Mouse (Mus musculus) adrenal gland, adult 18-20 months (tissue): ENCODE measurements around the gene Atg4b. TPM values are rescaled to one million over a fixed set of nuclear protein-coding genes. Genes with fewer than 3 reads are reported as not detected.

ENCODE experiments used
- DNase-seq, 2 experiments: peaks; one replicate each; pipeline ENCODE4 v3.0.0; 2021 to 2022; ENCODE audit warnings: low spot score in 2 of 2
- long read RNA-seq, 2 experiments: library from polyadenylated mRNA; stranded (forward); transcript quantifications; one replicate each; pipeline ENCODE4 v2.0.0; 2021
- total RNA-seq, 2 experiments: library from RNA; stranded (reverse); gene quantifications; 1 replicate in 1 of 2; 2 replicates in 1 of 2; pipeline ENCODE4 v1.2.3; 2021

Atg4b gene
- total RNA-seq = 10 to 100 TPM; 82.7 to 85.3 TPM
- long read RNA-seq, experiment 1, full-length matches to known transcripts = 50 of 70 reads
- long read RNA-seq, experiment 1, partial matches to known transcripts = 11 of 70 reads
- long read RNA-seq, experiment 1, other reads (novel, unspliced or antisense) = 9 of 70 reads
- long read RNA-seq, experiment 2, full-length matches to known transcripts = 83 of 127 reads
- long read RNA-seq, experiment 2, partial matches to known transcripts = 36 of 127 reads
- long read RNA-seq, experiment 2, other reads (novel, unspliced or antisense) = 8 of 127 reads

DNA sequence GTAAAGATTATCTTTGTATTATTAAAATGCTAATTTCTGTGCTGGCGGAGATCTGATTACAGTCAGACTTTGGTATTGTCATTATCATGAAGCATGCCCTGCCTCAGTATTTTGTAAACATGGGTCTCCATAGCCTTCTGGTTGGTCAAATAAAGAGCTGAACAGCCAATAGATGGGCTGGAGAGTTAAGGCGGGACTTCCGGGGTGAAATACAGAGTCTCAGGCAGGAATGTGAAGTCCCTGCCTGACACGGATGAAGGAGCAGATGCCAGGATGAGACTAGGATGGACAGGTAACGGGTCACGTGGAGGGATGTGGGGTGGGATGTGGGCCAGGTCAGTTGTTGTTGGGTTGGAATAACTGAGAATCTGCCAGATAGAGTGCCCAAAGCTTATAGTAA lies at the start of gene Atg4b:
Gene Atg4b (plus strand): TSS at position 211 of the 400 bp plus-strand sequence.
- no peak for DNase-seq

DNA sequence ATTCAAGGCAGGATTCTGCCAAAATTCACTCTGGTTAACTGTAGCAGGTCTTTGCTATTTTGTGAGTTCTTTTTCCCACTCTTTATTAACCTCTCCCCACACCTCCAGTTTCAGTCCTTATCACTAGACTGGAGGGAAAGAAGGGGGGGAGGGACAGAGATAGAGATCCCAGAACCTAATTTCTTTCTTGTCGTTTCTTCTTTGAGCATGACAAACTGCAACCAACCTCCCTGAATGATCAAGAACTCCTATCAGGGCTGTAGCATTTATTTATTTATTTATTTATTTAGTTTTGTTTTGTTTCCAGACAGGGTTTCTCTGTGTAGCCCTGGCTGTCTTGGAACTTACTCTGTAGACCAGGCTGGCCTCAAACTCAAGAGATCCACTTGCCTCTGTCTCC lies 49.2 kb upstream of the Atg4b start:
- DNase-seq = no peak

DNA sequence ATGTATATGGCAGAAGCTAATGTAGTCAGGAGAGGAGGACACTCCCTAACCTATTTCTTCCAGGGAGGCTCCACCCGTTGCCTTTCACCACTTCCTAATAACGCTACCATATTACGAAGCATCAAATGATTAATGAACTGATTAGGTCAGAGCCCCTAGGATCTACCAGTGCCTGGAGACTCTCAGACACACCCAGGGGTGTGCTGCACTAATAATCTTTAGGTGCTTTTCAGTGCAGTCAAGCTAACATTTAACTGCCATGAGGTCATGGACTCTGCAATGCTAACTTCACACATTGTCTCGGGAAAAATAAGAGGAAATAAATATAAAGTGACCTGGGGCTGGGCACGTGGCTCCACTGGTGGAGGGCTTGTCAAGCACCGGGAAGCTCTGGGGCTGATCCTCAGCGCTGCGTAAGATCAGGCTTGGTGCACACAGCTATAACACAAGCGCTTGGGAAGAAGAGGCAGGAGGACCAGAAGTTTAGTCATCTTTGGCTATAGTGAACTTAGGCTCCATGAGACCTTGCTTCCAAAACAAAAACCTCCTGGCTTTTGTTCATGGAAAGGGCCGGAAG lies 47.7 kb upstream of the Atg4b start:
- no peak for DNase-seq

DNA sequence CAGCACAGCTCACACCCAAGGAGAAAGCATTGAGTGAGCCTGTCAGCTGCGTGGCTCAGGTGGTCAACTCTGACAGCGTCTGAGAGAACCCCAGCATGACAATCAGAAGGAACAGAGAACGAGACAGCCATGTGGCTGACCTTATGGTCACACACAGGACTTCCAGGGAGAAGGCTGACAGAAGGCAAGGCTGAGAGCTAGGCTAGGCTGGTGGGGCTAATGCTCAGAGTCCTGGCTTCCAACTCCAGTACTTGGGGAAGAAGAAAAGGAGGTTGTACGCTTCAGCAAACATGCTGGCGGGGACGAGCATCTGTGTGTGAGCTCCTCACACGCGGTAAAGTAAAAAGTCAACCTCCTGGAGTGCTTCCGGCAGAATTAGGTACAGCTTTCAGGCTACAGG lies 47.0 kb upstream of the Atg4b start:
- DNase-seq = no peak

DNA sequence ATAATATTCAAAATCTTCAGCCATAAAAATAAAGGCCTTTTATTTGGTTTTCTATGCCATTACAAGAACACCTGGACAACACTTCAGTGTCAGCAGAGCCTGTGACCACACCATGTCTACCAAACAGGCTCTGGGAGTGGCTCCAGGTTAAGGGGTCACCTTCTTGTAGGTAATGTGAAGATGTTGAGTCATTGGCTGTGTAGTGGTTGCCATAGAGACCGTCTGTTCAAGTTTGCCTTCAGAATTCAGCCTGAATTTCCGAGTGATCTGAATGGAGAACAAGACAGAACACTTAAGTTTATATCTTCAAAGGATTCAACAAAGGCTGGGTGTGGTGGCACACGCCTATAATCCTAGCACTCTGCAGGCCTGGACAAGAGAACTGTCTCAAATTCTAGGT lies 45.9 kb upstream of the Atg4b start:
- no peak for DNase-seq

DNA sequence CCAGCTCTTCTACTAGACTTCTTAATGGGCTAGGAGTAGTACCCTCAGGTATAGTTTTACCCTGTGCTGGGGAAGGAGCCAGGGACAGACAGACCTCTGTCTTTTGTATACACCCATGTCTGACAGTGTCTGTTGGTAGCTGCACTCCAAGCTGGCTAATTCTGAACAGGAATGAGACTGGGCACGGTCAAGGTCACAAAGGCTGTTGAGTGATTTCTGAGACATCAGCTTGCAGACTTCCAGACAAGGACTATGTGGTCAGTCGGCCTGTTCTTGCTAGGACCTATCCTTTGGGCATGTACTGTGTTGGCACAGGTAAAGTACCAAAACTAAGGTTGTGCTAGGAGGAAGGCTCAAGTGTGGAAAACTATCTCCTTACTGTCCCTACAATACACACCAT lies 35.1 kb upstream of the Atg4b start:
- DNase-seq = no peak

DNA sequence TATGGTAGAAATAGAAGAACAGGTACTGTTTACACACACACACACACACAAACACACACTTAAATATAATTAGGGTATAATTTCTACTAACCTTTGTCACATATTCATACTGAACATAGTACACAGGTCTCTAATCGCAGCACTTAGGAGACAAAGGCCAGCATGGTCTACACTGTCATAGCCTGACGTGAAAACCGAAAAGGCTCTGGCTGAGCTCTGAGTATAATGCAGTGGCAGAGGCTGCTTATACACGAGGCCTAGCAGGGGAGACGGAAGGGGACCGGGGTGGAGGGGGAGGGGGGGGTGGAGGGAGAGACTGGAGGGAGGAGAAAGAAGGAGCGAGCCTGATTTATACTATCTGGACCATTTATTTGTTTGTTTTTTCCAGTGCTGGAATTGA lies 29.7 kb upstream of the Atg4b start:
- DNase-seq = no peak

DNA sequence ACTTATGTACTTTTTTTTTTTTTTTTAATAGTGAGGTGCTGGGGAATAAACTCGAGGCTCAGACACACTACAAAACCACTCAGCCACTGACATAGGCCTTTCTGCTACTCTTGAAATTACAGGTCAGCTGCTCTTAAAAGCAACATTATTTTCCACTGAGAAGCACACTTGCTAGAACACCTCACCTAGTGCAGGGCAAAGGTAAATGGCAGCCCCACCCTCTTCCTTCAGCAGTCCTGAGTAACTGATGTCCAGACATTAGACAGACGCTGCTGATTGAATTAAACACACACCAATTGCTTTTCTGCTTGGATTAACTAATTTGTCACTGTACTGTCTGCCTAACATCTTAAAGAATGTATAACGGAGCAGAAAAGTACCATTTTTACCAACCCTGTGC lies 26.7 kb upstream of the Atg4b start:
- no peak for DNase-seq

DNA sequence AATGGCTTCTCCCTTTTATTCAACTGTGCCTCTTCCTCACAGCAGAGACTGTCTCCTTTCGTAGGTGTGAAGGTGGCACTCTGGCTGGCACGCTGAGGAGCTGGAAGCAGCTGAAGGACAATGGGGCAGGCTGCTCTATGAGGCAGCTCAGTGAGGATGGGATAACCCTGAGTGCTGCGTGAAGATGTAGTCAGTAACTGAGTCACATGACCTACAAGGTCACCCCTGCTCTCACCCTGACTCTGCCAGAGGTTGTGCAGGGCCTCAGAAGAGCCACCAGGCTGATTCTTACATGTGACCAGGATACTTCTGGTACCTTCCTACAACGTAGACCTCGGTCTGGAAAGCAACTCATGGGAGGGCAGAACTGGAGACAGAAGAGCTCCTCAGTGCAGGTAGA lies 25.6 kb upstream of the Atg4b start:
- DNase-seq = peak; percentile 23 to 26

DNA sequence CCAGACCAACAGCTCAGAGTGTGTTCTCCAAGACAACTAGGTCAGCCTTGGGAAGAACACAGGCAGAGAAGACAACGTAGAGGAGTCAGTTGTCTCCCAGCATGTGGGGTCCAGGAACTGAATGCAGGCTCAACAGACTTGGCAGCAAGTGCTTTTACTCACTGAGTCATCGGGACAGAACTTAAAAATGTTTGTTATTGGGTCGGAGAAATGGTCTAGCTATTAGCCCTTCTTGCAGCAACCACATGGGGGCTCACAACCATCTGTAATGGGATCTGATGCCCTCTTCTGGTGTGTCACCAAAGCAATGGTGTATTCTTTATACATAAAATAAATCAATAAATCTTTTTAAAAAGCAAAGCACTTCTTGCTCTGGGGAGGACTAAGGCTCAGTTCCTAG lies 25.2 kb upstream of the Atg4b start:
- no peak for DNase-seq

DNA sequence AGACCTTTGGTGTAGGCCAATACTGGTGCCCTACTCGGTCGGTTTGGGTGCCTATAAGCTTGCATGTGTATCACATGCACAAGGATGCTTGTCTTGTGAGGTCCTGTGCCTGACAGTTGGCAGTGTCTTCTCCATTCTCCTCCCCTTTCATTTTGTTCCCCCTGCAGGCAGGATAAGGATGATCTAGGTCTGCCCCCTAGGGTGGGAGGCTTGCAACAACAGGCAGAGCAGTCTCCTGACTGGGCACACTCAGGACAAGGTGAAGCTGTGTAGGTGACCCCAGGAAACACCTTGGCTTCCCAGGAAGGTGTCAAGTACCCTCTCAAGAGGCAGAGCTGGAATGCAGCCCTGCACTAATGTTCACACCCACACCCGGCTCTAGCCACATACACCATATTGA lies 24.3 kb upstream of the Atg4b start:
- DNase-seq = peak; percentile 67 to 68

DNA sequence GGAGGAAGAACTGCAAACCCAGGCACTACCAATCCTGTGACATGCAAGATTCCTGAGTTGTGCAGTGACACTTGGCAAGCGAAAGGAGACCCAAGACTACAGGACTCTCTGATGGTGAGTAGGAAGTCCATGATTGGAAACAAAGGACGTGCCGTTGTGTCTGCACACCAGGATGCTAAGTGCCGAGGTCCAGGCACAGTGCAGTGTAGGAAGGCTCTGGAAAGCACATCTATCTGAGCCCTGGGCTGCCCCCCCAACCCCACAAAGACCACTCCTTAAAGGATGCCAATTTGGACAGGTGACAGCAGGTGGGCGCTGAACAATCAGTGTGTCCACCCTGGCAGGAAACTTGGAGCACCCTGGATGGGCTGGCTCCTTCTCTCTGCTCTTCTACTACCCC lies 20.2 kb upstream of the Atg4b start:
- DNase-seq = no peak

DNA sequence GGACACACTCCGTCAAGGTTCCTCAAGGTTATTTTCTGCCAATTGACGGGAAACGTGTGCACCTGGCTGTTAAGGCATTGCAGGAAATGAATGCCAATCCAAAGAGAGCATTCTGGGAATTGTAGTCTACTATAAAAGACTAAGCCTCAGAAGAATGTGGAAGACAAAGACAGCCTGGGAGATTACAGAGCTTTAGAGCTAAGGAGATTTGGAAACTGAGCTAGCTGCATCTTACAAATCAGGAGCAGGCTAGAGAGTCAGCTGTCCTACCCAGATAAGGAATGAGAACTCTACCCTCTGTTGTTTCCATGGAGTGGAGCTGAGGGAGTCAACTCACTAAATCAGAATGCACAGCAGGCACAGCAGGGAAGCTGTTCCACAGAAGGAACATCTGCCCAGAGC lies 19.4 kb upstream of the Atg4b start:
- no peak for DNase-seq

DNA sequence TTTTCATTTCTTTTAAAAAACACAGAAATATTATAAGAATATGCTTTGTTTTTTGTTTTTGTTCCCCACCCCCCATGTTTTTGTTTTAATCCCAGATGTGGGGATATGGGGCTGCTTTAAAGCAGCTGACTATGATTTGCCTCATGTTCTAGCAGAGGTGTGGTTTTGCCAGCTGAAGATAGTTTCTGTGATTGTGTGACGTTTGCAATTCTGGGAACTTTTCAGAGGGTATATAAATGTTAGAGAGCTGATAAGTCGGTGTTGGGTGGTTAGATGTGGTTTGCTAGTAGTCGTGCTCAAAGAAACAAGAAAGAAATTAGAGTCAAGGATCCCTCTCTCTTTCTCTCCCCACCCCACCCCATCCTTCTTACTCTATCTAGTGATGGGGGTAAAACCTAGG lies 15.4 kb upstream of the Atg4b start:
- DNase-seq = no peak

DNA sequence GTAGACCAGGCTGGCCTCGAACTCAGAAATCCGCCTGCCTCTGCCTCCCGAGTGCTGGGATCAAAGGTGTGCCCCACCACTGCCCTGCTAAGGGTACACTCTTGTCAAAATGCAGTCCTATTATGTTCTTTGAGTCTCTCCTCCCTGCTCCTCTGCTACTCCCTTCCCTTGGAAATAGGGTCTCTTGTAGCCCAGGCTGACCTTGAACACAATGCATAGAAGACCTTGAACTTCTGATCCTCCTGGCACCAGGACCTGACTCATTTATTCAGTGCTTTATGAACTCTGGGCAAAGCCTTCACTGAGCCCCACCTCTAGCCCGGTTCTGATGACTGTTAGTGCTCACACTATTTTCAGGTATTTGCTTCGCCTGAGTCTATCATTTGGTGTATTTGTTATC lies 13.6 kb upstream of the Atg4b start:
- no peak for DNase-seq

DNA sequence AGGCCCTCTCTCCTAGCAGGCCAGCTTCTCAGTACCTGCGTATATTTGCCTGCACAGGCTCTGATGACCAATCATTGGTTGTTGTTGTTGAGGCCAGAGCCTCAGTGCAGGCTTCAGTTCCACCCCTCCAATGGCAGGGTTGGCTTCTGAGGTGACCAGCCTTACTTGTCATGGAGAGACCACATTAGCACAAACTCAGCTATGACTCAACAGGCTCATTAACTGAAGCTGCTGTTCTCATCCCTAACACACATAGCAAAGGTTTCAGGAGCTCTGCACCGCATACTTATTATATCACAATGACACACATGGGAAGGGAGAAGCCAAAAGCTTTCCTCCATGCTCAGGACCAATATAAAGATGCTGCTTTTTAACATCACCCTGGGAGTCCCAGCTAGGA lies 10.6 kb upstream of the Atg4b start:
- DNase-seq = no peak

DNA sequence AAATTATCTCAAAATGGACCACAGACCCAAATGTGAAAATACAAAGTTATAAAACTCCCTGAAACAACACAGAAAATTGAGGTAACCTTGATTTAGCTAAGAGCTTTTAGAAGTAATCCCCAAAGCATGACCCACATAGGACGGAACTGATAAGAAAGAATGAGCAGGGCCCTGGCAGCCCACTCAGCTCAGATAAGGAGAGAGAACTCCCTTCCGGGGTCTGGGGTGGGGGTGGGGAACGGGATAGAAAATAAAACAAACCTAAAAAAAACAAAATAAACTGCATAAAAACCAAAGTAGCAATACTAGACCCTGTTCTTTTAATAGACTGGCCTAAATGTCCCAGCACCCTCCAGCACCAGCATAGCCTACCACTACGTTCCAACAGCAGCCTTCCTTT lies 9.3 kb upstream of the Atg4b start:
- no peak for DNase-seq

DNA sequence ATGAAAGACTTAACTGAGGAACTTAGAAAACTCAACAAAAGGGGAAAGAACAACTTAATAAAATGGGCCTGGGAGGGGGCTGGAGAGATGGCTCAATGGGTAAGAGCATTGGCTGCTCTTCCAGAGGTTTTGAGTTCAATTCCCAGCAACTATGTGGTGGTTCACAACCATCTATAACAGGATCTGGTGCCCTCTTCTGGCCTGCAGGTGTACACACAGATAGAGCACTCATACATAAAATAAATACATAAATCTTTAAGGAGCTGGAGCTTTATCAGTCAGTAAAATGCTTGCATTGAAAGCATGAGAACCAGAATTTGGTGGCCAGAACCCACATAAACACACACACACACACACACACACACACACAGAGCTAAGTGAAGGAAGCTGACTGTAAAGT lies 8.4 kb upstream of the Atg4b start:
- no peak for DNase-seq

DNA sequence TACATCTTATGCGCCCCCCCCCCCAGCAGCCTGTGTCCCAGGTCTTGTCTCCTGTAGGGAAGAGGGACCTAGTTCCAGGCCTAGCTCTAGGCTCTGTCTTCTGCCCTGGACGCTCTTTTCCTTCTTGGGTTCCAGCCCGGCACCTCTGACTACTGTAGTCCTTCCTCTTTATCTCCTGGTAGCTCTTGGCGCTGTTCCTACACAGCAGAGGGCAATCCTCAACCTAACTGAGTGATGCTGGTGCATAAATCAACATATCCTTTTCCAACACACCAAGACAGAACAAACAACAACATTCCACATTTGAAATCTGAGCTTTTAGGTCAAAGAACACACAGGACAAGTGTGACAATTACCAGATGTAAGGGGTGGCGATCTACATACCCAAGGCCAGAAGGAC lies 5.1 kb upstream of the Atg4b start:
- no peak for DNase-seq

DNA sequence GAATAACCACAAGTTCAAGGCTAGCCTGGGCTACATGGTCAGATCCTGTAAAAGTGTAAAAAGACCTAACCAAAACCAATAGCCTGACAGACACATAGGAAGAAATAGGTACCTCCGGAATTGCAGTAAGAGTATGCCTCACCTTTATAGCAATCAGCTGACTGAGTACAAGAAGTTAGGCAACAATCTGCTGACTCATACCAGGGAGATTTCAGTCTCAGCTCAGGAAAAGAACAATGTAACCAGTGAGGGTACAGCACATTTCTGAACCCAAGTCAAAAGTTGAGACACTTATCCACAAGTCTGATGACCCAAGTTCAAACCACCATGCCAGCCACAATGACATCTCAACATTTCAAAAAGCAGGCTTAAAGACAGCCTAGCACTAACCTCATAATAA lies 2.8 kb upstream of the Atg4b start:
- DNase-seq = no peak

DNA sequence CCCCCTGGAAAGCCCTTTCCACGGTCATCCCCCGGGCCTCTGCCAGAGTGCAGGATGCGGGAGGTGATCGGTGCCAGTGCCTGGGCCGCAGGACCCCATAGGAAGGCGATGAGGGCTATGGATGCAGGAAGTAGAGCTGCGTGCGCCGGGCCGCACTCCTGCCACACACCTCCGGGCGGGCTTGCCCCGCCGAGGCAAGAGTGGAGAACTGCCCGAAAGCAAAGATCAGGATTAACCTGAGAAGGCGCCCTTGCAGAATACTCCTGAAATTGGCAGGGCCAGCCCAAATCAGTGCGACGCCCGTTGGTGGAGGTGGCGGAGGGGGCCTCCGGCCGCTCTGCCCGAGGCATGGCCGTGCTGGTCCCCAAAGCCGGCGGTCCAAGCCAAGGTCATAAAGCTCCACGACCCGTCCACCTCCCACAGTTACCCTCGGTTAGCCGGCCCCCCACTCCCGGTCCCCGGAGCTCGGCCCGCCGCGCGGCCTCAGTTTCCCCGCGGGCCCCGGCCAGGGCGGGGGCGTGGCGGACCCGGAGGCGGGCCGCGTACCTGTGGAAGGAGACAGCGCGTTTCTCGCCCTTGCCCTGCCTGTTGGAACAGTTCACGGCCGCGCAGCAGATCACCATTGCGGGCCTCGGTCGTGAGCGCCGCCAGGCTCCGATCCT lies 2.7 kb downstream of the Atg4b start:
- DNase-seq = peak in 1 of 2 experiments; percentile 53

DNA sequence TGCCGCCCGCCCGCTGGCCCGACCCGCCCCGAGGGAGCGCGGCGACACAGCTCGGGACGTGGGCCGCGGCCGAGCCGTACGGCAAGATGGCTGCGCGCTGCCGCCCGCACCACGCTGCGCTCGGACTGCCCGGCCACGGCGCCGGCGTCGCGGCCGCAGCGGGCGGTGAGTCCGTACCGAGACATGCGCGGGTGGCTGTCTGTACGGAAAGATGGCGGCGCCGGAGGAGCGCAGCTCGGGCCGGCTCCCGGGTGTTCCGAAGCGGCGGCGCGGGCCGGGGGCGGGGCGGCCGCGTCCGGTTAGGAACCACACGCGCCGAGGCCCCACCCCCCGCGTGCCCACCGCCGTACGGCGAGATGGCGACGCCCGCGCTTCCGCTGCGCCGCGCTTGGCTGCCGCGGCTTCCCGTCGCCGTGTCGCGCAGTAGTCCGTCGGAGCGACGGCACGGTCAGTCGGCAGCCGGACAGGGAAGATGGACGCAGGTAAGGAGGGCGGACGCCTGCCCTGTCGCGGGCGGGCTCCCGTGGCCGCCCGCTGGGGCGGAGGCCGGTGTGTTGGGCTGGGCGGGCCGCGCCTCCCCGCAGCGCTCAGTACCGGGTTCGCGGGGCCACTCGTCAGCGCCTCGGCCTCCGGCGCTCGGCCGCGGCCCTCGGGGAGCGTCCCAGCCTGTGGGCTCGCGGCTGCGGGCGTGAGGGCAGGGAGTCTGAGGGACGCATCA lies 3.4 kb downstream of the Atg4b start, which contains the start of gene Thap4:
Gene Thap4 (minus strand): TSS at position 292 of the 718 bp plus-strand sequence.
- peak; percentile 91 to 94 for DNase-seq
